Mouse (Mus musculus): ENCODE measurements around the gene Vsig8.

- TF ChIP-seq CTCF (IDR thresholded peaks at IDR 0.05; ENCODE audit: borderline replicate concordance, control insufficient read depth, extremely low read depth, insufficient read depth, low read length, poor library complexity): no peak
- no peak for TF ChIP-seq POLR2A (IDR thresholded peaks at IDR 0.05; ENCODE audit: control insufficient read depth, extremely low read depth, insufficient read depth, low read length, poor library complexity)
Measured at GRCm38 (mm10) chr1:172514551-172515268, 41.0 kb upstream of the Vsig8 start.
